In the genomic region with DNA sequence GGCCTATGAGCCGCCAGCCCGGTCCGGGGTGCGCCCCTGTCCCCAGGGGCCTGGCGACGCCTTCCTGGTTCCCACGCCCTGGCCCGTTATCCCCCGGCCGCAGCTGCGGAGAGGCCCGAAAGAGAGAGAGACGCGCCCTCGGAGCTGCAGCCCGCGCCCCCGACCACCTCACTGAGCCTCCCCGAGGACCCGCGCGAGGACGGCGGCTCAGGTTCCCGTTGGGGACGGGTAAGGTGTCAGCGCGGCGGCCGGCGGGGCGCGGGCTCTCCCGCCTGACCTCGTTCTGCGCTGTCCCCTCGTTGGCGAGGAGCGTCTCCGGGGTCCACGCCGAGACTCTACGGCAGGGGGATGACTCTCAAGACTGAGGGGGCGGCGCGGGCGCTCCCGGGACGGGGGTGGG, we compare ENCODE assay signal across 8 mouse cellular contexts. TPM values are rescaled to one million over a fixed set of nuclear protein-coding genes. Genes with fewer than 3 reads are reported as not detected.
DNase-seq lines count a peak whose midpoint lies in the region; ATAC-seq and TF ChIP-seq lines count a peak whose summit lies in the region.

No protein-coding gene starts in this region.

- no peak for TF ChIP-seq CTCF in olfactory bulb, adult 2 months (IDR thresholded peaks at IDR 0.05; ENCODE audit: insufficient read depth, low read depth, low read length)

- H3K4me2 ChIP-seq in embryonic facial prominence, embryonic 12.5 days (replicated peaks), result peak overlapping the region; percentile 88
- H3K4me2 ChIP-seq in liver, embryonic 12.5 days, result peak overlapping the region; percentile 80

- H3K4me3 ChIP-seq in embryonic facial prominence, embryonic 12.5 days, result peak overlapping the region; percentile 74
- peak overlapping the region; percentile 58 for H3K4me3 ChIP-seq in liver, embryonic 12.5 days
- H3K4me3 ChIP-seq in olfactory bulb, adult 2 months (ENCODE audit: insufficient read depth, low read depth, low read length), result peak overlapping the region; percentile 52

- no peaks in the 10 kb centered on the region for H3K27me3 ChIP-seq in embryonic facial prominence, embryonic 12.5 days
- H3K27me3 ChIP-seq in liver, embryonic 12.5 days (replicated peaks), result peaks cover 44% of the 10 kb centered on the region

- peak overlapping the region; percentile 17 for H3K27ac ChIP-seq in embryonic facial prominence, embryonic 12.5 days
- no peak overlapping the region for H3K27ac ChIP-seq in liver, embryonic 12.5 days
- H3K27ac ChIP-seq in olfactory bulb, adult 2 months (ENCODE audit: insufficient read depth, low read depth, low read length), result no peak overlapping the region

- DNase-seq in urinary bladder, adult 2 months (ENCODE audit: low spot score), result peak; percentile 33
- no peak for DNase-seq in urinary bladder, postnatal 10 days (ENCODE audit: low spot score)
- peak; percentile 45 to 55 for DNase-seq in heart, postnatal 14 days
- DNase-seq in right cerebral cortex, adult 18-20 months, result no peak
- DNase-seq in urinary bladder, postnatal 25 days (ENCODE audit: low spot score), result no peak

- TF ChIP-seq POLR2A in olfactory bulb, adult 2 months (IDR thresholded peaks at IDR 0.05; ENCODE audit: insufficient read depth, low read depth, low read length), result no peak

- intact Hi-C loops in heart, postnatal 14 days (cut with DNase I), result no loop called here

- H3K9me3 ChIP-seq in embryonic facial prominence, embryonic 12.5 days, result no peaks in the 10 kb centered on the region
- H3K9me3 ChIP-seq in liver, embryonic 12.5 days (replicated peaks), result no peaks in the 10 kb centered on the region

- peak overlapping the region; percentile 78 for H3K9ac ChIP-seq in embryonic facial prominence, embryonic 12.5 days
- peak overlapping the region; percentile 46 for H3K9ac ChIP-seq in liver, embryonic 12.5 days

- H3K36me3 ChIP-seq in embryonic facial prominence, embryonic 12.5 days, result no peaks in the 10 kb centered on the region
- H3K36me3 ChIP-seq in liver, embryonic 12.5 days, result no peaks in the 10 kb centered on the region

- peaks cover 21% of the 10 kb centered on the region for H3K4me1 ChIP-seq in embryonic facial prominence, embryonic 12.5 days
- peaks cover 41% of the 10 kb centered on the region for H3K4me1 ChIP-seq in liver, embryonic 12.5 days
- peaks cover 7% of the 10 kb centered on the region for H3K4me1 ChIP-seq in olfactory bulb, adult 2 months (ENCODE audit: control insufficient read depth, insufficient read depth, low read length)

- under 1% methylated on average over 45 of the region's 49 CpGs for WGBS in embryonic facial prominence, embryonic 12.5 days
- WGBS in liver, embryonic 12.5 days (ENCODE audit: insufficient replicate concordance), result 2% methylated on average over 43 of the region's 49 CpGs
- WGBS in olfactory bulb, adult 2 months, result 3% methylated on average over 49 of the region's 49 CpGs

- ATAC-seq in embryonic facial prominence, embryonic 12.5 days (ENCODE audit: insufficient number of reproducible peaks, insufficient read depth, low FRiP score, low TSS enrichment), result peak; percentile 38; the same call in 1 of the 2 replicates
- ATAC-seq in liver, embryonic 12.5 days, result peak; percentile 16; the same call in 1 of the 2 replicates

RNA-seq across cellular contexts. Expression of gene Msrb3, which starts 0.5 kb away (rescaled TPM):
- 142 and 145 TPM in 2 replicates for polyA plus RNA-seq in urinary bladder, adult 2 months (2012; rRNA removed)
- polyA plus RNA-seq in embryonic facial prominence, embryonic 12.5 days (2016; fragmentation: Nextera tagmentation; extraction: Ambion mirVana), result 9.2 and 10.3 TPM in 2 replicates
- total RNA-seq in heart, postnatal 14 days (2021), result 100 to 1,000 TPM; 104 TPM
- 1.7 and 1.8 TPM in 2 replicates for polyA plus RNA-seq in liver, embryonic 12.5 days (2016; fragmentation: Nextera tagmentation; extraction: Ambion mirVana)
- not detected in 2 replicates for polyA plus RNA-seq in olfactory bulb, adult 2 months (2012; ENCODE audit: insufficient read depth, insufficient read length, low replicate concordance, missing spikeins)

Comparison
In these comparisons a context has a peak if more than half of its experiments do, and no peak if none do; other contexts are left out.
1. DNase-seq: peak in urinary bladder, adult 2 months (single experiment) and heart, postnatal 14 days (2 of 2); none in urinary bladder, postnatal 10 days (single experiment), right cerebral cortex, adult 18-20 months (single experiment) and urinary bladder, postnatal 25 days (single experiment).
2. RNA of gene Msrb3, which starts 0.5 kb away (polyA plus RNA-seq): 142 to 145 TPM in urinary bladder, adult 2 months; 9.2 to 10.3 TPM in embryonic facial prominence, embryonic 12.5 days, 1.7 to 1.8 TPM in liver, embryonic 12.5 days and not detected in olfactory bulb, adult 2 months; every median in the first group is over 10 times any median in the second.
3. Peak in every context shown above with its lines, with median percentiles within 50 percentile points of each other: H3K4me3 ChIP-seq.